In genomic region chr10:95501033-95501432, GRCm38 (mm10) we compare ENCODE assay signal across 8 mouse cellular contexts. TPM values are rescaled to one million over a fixed set of nuclear protein-coding genes. Genes with fewer than 3 reads are reported as not detected.
A peak's percentile ranks its signal among the peaks of the same experiment; 100 is the strongest.
DNase-seq lines count a peak whose midpoint lies in the region; ATAC-seq lines count a peak whose summit lies in the region.

No protein-coding gene starts in this region.

- peak overlapping the region; percentile 60 for H3K4me2 ChIP-seq in kidney, embryonic 15.5 days
- peak overlapping the region; percentile 72 for H3K4me2 ChIP-seq in hindbrain, embryonic 14.5 days (replicated peaks)
- H3K4me2 ChIP-seq in midbrain, embryonic 16.5 days (ENCODE audit: low read length) = peak overlapping the region; percentile 56

- ATAC-seq in kidney, embryonic 15.5 days (replicated peaks; ENCODE audit: low FRiP score) = no peak
- ATAC-seq in hindbrain, embryonic 14.5 days (ENCODE audit: low FRiP score) = no peak
- ATAC-seq in midbrain, embryonic 16.5 days = peak; percentile 63; the same call in 1 of the 2 replicates

- H3K36me3 ChIP-seq in kidney, embryonic 15.5 days = peaks cover 26% of the 10 kb centered on the region
- peaks cover 15% of the 10 kb centered on the region for H3K36me3 ChIP-seq in hindbrain, embryonic 14.5 days (replicated peaks; ENCODE audit: control insufficient read depth, insufficient read depth)
- peaks cover 2% of the 10 kb centered on the region; the same call in 1 of the 2 replicates for H3K36me3 ChIP-seq in midbrain, embryonic 16.5 days (ENCODE audit: control insufficient read depth, insufficient read depth, low read length)

- peak overlapping the region; percentile 84 for H3K9ac ChIP-seq in kidney, embryonic 15.5 days
- peak overlapping the region; percentile 79 for H3K9ac ChIP-seq in hindbrain, embryonic 14.5 days
- peak overlapping the region; percentile 84 for H3K9ac ChIP-seq in midbrain, embryonic 16.5 days (ENCODE audit: low read depth, low read length)

- H3K4me1 ChIP-seq in kidney, embryonic 15.5 days = peaks cover 10% of the 10 kb centered on the region
- peaks cover 10% of the 10 kb centered on the region for H3K4me1 ChIP-seq in hindbrain, embryonic 14.5 days (replicated peaks; ENCODE audit: control insufficient read depth, insufficient read depth, low read length)
- peaks cover 9% of the 10 kb centered on the region for H3K4me1 ChIP-seq in midbrain, embryonic 16.5 days (ENCODE audit: control insufficient read depth, insufficient read depth, low read length)

- H3K27ac ChIP-seq in kidney, embryonic 15.5 days = peak overlapping the region; percentile 91
- peak overlapping the region; percentile 93 for H3K27ac ChIP-seq in hindbrain, embryonic 14.5 days
- H3K27ac ChIP-seq in midbrain, embryonic 16.5 days (ENCODE audit: low read length) = peak overlapping the region; percentile 93

- no peaks in the 10 kb centered on the region for H3K9me3 ChIP-seq in kidney, embryonic 15.5 days (replicated peaks)
- no peaks in the 10 kb centered on the region for H3K9me3 ChIP-seq in hindbrain, embryonic 14.5 days (ENCODE audit: control insufficient read depth, low read length)
- H3K9me3 ChIP-seq in midbrain, embryonic 16.5 days (replicated peaks; ENCODE audit: control insufficient read depth, low read length, poor library complexity, severe bottlenecking) = no peaks in the 10 kb centered on the region

- DNase-seq in kidney, adult 8-10 months = no peak
- DNase-seq in brain, adult 2 months (ENCODE audit: low read depth, low spot score) = peak; percentile 38
- no peak for DNase-seq in hindbrain, embryonic 14.5 days (ENCODE audit: low spot score)
- DNase-seq in gastrocnemius, adult 8-10 months (ENCODE audit: low spot score in 2 of 2) = no peak
- no peak for DNase-seq in urinary bladder, postnatal 4 days (ENCODE audit: low spot score in 2 of 2)
- no peak for DNase-seq in thymus, postnatal 4 days

- H3K4me3 ChIP-seq in kidney, embryonic 15.5 days (replicated peaks) = peak overlapping the region; percentile 84
- peak overlapping the region; percentile 85 for H3K4me3 ChIP-seq in hindbrain, embryonic 14.5 days (replicated peaks; ENCODE audit: low read length)
- peak overlapping the region; percentile 73 for H3K4me3 ChIP-seq in midbrain, embryonic 16.5 days (ENCODE audit: low read depth, low read length)

- H3K27me3 ChIP-seq in kidney, embryonic 15.5 days = no peaks in the 10 kb centered on the region
- no peaks in the 10 kb centered on the region for H3K27me3 ChIP-seq in hindbrain, embryonic 14.5 days (ENCODE audit: control insufficient read depth, insufficient read depth, low read length)
- no peaks in the 10 kb centered on the region for H3K27me3 ChIP-seq in midbrain, embryonic 16.5 days (ENCODE audit: control insufficient read depth, insufficient read depth, low read depth, low read length)

- 1% methylated on average over 7 of the region's 7 CpGs for WGBS in kidney, embryonic 15.5 days
- 5% methylated on average over 7 of the region's 7 CpGs for WGBS in hindbrain, embryonic 14.5 days
- 2% methylated on average over 7 of the region's 7 CpGs for WGBS in midbrain, embryonic 16.5 days

RNA-seq across cellular contexts. Expression of gene Mrpl42, which starts 0.7 kb away (rescaled TPM):
- 337 and 354 TPM in 2 replicates for polyA plus RNA-seq in kidney, embryonic 15.5 days (2015; fragmentation: Nextera tagmentation; extraction: Ambion mirVana)
- polyA plus RNA-seq in hindbrain, embryonic 14.5 days (2014; fragmentation: Nextera tagmentation; extraction: Ambion mirVana) = 261 and 297 TPM in 2 replicates
- polyA plus RNA-seq in midbrain, embryonic 16.5 days (2015; fragmentation: Nextera tagmentation; extraction: Ambion mirVana) = 237 and 240 TPM in 2 replicates
- total RNA-seq in gastrocnemius, adult 8-10 months (2022) = 100 to 1,000 TPM; 278 to 304 (median 295) TPM

RNA-seq across cellular contexts. Expression of gene Ube2n, which starts 13.9 kb away (rescaled TPM):
- 347 and 381 TPM in 2 replicates for polyA plus RNA-seq in kidney, embryonic 15.5 days (2015; fragmentation: Nextera tagmentation; extraction: Ambion mirVana)
- 371 and 400 TPM in 2 replicates for polyA plus RNA-seq in hindbrain, embryonic 14.5 days (2014; fragmentation: Nextera tagmentation; extraction: Ambion mirVana)
- 372 and 373 TPM in 2 replicates for polyA plus RNA-seq in midbrain, embryonic 16.5 days (2015; fragmentation: Nextera tagmentation; extraction: Ambion mirVana)
- total RNA-seq in gastrocnemius, adult 8-10 months (2022) = 10 to 100 TPM; 57.2 to 77.8 (median 64.6) TPM
